Mouse (Mus musculus): Measurements from ENCODE around the gene Ubxn6. TPM values are rescaled to one million over a fixed set of nuclear protein-coding genes. Genes with fewer than 3 reads are reported as not detected.

The Ubxn6 gene
- total and polyA plus RNA-seq, 3 experiments, result 28.2 to 42.2 TPM; not detected in 1

DNA sequence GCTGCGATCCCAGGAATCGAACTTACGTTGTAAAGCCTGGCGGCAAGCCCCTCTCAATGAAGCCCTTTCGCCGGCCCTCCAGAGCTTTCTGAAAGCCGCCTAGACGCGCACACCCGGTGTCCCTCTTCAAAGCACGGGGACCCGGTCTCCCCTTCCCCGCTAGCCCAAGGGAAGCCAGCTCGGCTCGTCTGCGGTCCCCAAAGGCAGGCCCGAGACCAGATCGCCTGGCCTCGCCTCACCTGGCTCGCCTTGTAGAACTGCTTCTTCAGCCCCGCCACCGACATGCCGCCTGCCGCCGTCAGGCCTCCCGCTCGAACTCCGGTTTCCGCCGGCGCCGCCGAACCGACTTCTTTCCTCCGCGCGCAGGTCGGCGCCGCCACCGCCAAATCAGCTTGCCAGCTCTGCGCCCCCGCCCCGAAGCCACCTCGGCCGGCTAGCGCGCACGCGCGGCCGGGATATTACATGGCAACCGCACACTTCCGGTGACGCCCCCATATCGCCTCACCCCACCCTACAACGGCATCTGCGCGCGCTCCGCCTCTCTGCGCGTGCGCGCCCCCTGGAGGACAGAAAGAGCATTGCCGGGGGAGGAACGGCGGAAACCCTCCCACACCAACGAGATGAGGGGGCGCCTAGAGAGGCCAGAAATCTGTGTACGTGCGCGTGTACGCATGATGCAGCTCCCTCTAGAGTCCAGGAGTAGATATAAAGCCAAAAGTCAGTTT is 38.5 kb downstream of the Ubxn6 start, which contains the start of gene Sh3gl1 (continued):
- no peak for TF ChIP-seq SMC3 (IDR thresholded peaks at IDR 0.05; ENCODE audit: low read depth, low read length)
- peak; percentile 75 for TF ChIP-seq ETS1 (IDR thresholded peaks at IDR 0.05; ENCODE audit: low read depth, low read length)
- TF ChIP-seq NRF1 (IDR thresholded peaks at IDR 0.05; ENCODE audit: insufficient read depth, low read depth, low read length, poor library complexity, severe bottlenecking), result peak; percentile 91
- TF ChIP-seq MAFK (IDR thresholded peaks at IDR 0.05; ENCODE audit: borderline replicate concordance, low read depth, low read length), result no peak
- no peak for TF ChIP-seq MEF2A (IDR thresholded peaks at IDR 0.05; ENCODE audit: extremely low read depth, insufficient replicate concordance, low read depth, low read length, poor library complexity, severe bottlenecking)
- TF ChIP-seq NELFE (IDR thresholded peaks at IDR 0.05; ENCODE audit: low read depth, low read length), result peak; percentile 92
- TF ChIP-seq MAX (IDR thresholded peaks at IDR 0.05; ENCODE audit: low read length), result peak; percentile 80; the same call in 1 of the 2 replicates
- TF ChIP-seq GATA1 (IDR thresholded peaks at IDR 0.05; ENCODE audit: low read depth, low read length), result peak; percentile 10; the same call in 1 of the 2 replicates
- peak; percentile 89 to 99 (median 93) for TF ChIP-seq CTCF (IDR thresholded peaks at IDR 0.05 in 2 of 3, conservative IDR thresholded peaks at IDR 0.05 in 1 of 3; ENCODE audit: control insufficient read depth in 1 of 3, insufficient read depth in 1 of 3, low read depth in 2 of 3, low read length in 3 of 3, poor library complexity in 1 of 3, severe bottlenecking in 1 of 3)
- TF ChIP-seq ZKSCAN1 (IDR thresholded peaks at IDR 0.05; ENCODE audit: low read depth, low read length), result no peak
- TF ChIP-seq MYC (IDR thresholded peaks at IDR 0.05; ENCODE audit: low read depth, low read length), result peak; percentile 97
- no peak for TF ChIP-seq ZC3H11A (IDR thresholded peaks at IDR 0.05; ENCODE audit: low read depth, low read length)
- TF ChIP-seq POLR2AphosphoS2 (IDR thresholded peaks at IDR 0.05; ENCODE audit: low read length), result peak; percentile 87
- no peak for TF ChIP-seq CHD1 (IDR thresholded peaks at IDR 0.05; ENCODE audit: low read depth, low read length)
- TF ChIP-seq EP300 (IDR thresholded peaks at IDR 0.05; ENCODE audit: low read depth in 1 of 2, low read length in 2 of 2), result peak in 1 of 2 experiments; percentile 75; a peak in 2 of 4 replicates

DNA sequence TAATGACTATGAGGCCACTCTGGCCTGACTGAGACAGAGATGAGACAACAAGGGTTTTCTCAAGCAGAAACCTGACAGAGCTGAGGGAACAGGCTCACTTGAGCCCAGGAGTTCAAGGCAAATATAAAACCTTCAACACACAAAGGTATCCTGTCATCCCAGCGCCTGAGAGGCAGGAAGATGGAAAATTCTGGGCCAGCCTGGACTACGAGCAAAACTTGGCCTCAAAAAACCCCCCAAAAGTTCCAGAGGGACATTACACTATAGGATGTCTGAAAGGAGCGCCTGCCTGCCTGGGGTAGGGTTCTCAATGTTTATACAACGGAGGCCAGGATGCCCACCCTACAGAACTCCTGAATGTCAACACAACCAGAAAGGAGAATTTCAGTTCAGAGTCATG is 39.6 kb downstream of the Ubxn6 start:
- Histone ChIP-seq H3K4me3 (ENCODE audit: control insufficient read depth in 1 of 2, insufficient read depth in 1 of 2, low read depth in 2 of 2, low read length in 2 of 2) (peak overlapping the region; percentile 80 to 84), H3K27ac (ENCODE audit: control insufficient read depth, low read depth, low read length) (no peak overlapping the region), H3K36me3 (ENCODE audit: control insufficient read depth in 1 of 2, insufficient read depth in 2 of 2, low read length in 2 of 2) (peaks cover 0 to 52% of the 10 kb centered on the region in 2 experiments; a peak in 3 of 4 replicates), H3K4me1 (ENCODE audit: control insufficient read depth in 1 of 2, insufficient read depth in 2 of 2, low read length in 2 of 2) (peaks cover 23 to 47% of the 10 kb centered on the region in 2 experiments), H3K79me2 (ENCODE audit: control insufficient read depth, insufficient read depth, low read length, poor library complexity) (peaks cover 59% of the 10 kb centered on the region), H3K9ac (ENCODE audit: control insufficient read depth, low read depth, low read length, poor library complexity, severe bottlenecking) (peak overlapping the region; percentile 88), H3K9me3 (replicated peaks; ENCODE audit: insufficient read depth, low read length) (no peaks in the 10 kb centered on the region), H3K27me3 (ENCODE audit: control insufficient read depth in 1 of 2, insufficient read depth in 2 of 2, low read length in 2 of 2) (no peaks in the 10 kb centered on the region)
- DNase-seq (ENCODE audit: low read depth, low spot score), result no peak
- TF ChIP-seq JUND (IDR thresholded peaks at IDR 0.05; ENCODE audit: low read depth, low read length), result no peak
- no peak for TF ChIP-seq BHLHE40 (IDR thresholded peaks at IDR 0.05; ENCODE audit: borderline replicate concordance, low read depth, low read length)
- no peak for TF ChIP-seq SMC3 (IDR thresholded peaks at IDR 0.05; ENCODE audit: low read depth, low read length)
- TF ChIP-seq CTCF (IDR thresholded peaks at IDR 0.05 in 2 of 3, conservative IDR thresholded peaks at IDR 0.05 in 1 of 3; ENCODE audit: control insufficient read depth in 1 of 3, insufficient read depth in 1 of 3, low read depth in 2 of 3, low read length in 3 of 3, poor library complexity in 1 of 3, severe bottlenecking in 1 of 3), result no peak
- no peak for TF ChIP-seq MYC (IDR thresholded peaks at IDR 0.05; ENCODE audit: low read depth, low read length)
- TF ChIP-seq POLR2AphosphoS5 (IDR thresholded peaks at IDR 0.05; ENCODE audit: borderline replicate concordance, low read depth, low read length), result no peak
- TF ChIP-seq ZMIZ1 (IDR thresholded peaks at IDR 0.05; ENCODE audit: low read depth, low read length), result no peak
- no peak for TF ChIP-seq E2F4 (IDR thresholded peaks at IDR 0.05; ENCODE audit: borderline replicate concordance, low read depth, low read length)
- TF ChIP-seq ETS1 (IDR thresholded peaks at IDR 0.05; ENCODE audit: low read depth, low read length), result no peak
- TF ChIP-seq HCFC1 (IDR thresholded peaks at IDR 0.05; ENCODE audit: low read depth, low read length), result no peak
- no peak for TF ChIP-seq TBP (IDR thresholded peaks at IDR 0.05; ENCODE audit: low read depth, low read length)
- no peak for TF ChIP-seq EP300 (IDR thresholded peaks at IDR 0.05; ENCODE audit: low read depth in 1 of 2, low read length in 2 of 2)
- TF ChIP-seq ZNF384 (IDR thresholded peaks at IDR 0.05; ENCODE audit: low read depth, low read length), result no peak
- no peak for TF ChIP-seq ZC3H11A (IDR thresholded peaks at IDR 0.05; ENCODE audit: low read depth, low read length)
- TF ChIP-seq NRF1 (IDR thresholded peaks at IDR 0.05; ENCODE audit: insufficient read depth, low read depth, low read length, poor library complexity, severe bottlenecking), result no peak

Data from MEL (cell line).